In the genomic region with DNA sequence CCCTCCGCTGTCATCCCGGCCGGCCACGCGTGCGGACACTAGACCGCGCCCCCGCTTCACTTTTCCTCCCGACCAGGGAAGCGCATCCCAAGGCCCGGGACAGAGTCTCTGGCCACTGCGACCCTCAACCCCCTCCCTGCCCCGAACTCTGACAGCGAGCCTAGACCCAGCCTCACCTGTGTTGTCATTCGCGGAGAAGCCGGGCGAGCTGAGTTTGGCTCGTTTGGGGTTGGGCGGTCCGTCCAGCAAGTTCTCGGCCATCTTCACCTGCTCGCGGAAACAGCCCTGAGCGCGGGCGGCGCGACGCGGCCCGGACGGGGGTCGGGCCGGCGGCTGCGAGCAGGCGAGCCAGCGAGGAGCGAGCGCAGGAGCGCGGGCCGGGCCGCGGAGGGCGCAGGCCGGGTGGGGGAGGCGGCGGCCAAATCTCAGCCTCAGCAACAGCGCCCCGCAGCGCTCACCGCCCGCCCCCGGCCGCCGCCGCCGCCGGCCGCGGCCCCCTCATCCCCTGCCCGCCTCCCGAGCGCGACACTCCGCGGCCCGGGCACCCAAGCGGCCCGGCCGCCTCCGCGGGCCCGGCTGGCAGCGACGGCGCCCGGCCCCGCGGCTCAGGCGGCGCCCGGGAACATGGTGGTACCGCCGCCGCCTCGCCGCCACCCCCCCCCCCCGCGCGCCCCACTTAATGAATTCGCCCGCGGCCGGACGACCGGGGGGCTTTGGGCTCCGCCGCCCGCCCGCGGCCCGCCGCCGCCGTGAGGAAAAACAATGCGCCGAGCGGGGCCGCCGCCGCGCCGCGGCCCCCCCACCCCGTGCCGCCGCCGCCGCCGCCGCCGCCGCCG, we compare ENCODE assay signal across 8 mouse cellular contexts. TPM values are rescaled to one million over a fixed set of nuclear protein-coding genes. Genes with fewer than 3 reads are reported as not detected.
A peak's percentile ranks its signal among the peaks of the same experiment; 100 is the strongest.
DNase-seq lines count a peak whose midpoint lies in the region; ATAC-seq lines count a peak whose summit lies in the region.

No protein-coding gene starts in this region.

- H3K36me3 ChIP-seq in embryonic facial prominence, embryonic 13.5 days = peaks cover 9% of the 10 kb centered on the region
- peaks cover 10% of the 10 kb centered on the region for H3K36me3 ChIP-seq in liver, embryonic 12.5 days

- H3K27ac ChIP-seq in embryonic facial prominence, embryonic 13.5 days = peak overlapping the region; percentile 98
- peak overlapping the region; percentile 89 for H3K27ac ChIP-seq in liver, embryonic 12.5 days

- under 1% methylated on average over 51 of the region's 128 CpGs for WGBS in embryonic facial prominence, embryonic 13.5 days
- WGBS in liver, embryonic 12.5 days (ENCODE audit: insufficient replicate concordance) = under 1% methylated on average over 48 of the region's 128 CpGs

- ATAC-seq in embryonic facial prominence, embryonic 13.5 days (ENCODE audit: insufficient number of reproducible peaks, insufficient read depth, low FRiP score, low TSS enrichment, low read depth) = peak; percentile 57; the same call in 1 of the 2 replicates
- peak; percentile 63 for ATAC-seq in liver, embryonic 12.5 days

- peak; percentile 71 for DNase-seq in 3134 (ENCODE audit: extremely low read depth, insufficient read length, low spot score)
- DNase-seq in adrenal gland, postnatal 14 days = peak; percentile 87
- DNase-seq in heart, adult 8-10 months (ENCODE audit: low spot score) = peak; percentile 15
- DNase-seq in kidney, adult 9 months = peak; percentile 62
- peak; percentile 75 for DNase-seq in naive thymus-derived CD4-positive, alpha-beta T cell, adult 2 months (ENCODE audit: low read depth)
- DNase-seq in spleen, postnatal 4 days (ENCODE audit: low spot score in 2 of 2) = peak; percentile 68 to 87

- peaks cover 13% of the 10 kb centered on the region for H3K27me3 ChIP-seq in embryonic facial prominence, embryonic 13.5 days
- peaks cover 26% of the 10 kb centered on the region for H3K27me3 ChIP-seq in liver, embryonic 12.5 days (replicated peaks)

- H3K4me2 ChIP-seq in embryonic facial prominence, embryonic 13.5 days = peak overlapping the region; percentile 68
- peak overlapping the region; percentile 98 for H3K4me2 ChIP-seq in liver, embryonic 12.5 days

- H3K9ac ChIP-seq in embryonic facial prominence, embryonic 13.5 days = peak overlapping the region; percentile 96
- H3K9ac ChIP-seq in liver, embryonic 12.5 days = peak overlapping the region; percentile 89

- H3K4me1 ChIP-seq in embryonic facial prominence, embryonic 13.5 days = peaks cover 19% of the 10 kb centered on the region
- peaks cover 36% of the 10 kb centered on the region for H3K4me1 ChIP-seq in liver, embryonic 12.5 days

- H3K4me3 ChIP-seq in embryonic facial prominence, embryonic 13.5 days = peak overlapping the region; percentile 96
- peak overlapping the region; percentile 95 for H3K4me3 ChIP-seq in liver, embryonic 12.5 days

- no peaks in the 10 kb centered on the region for H3K9me3 ChIP-seq in embryonic facial prominence, embryonic 13.5 days
- H3K9me3 ChIP-seq in liver, embryonic 12.5 days (replicated peaks) = no peaks in the 10 kb centered on the region

RNA-seq across cellular contexts. Expression of a gene that starts 0.6 kb away (rescaled TPM):
- 65.5 and 68.0 TPM in 2 replicates for total RNA-seq in adrenal gland, postnatal 14 days (2021)
- polyA plus RNA-seq in embryonic facial prominence, embryonic 13.5 days (2015; fragmentation: Nextera tagmentation; extraction: Ambion mirVana) = 51.3 and 59.4 TPM in 2 replicates
- total RNA-seq in heart, adult 8-10 months (2022) = 10 to 100 TPM; 32.0 to 38.8 (median 35.0) TPM
- 11.6 and 12.1 TPM in 2 replicates for polyA plus RNA-seq in liver, embryonic 12.5 days (2016; fragmentation: Nextera tagmentation; extraction: Ambion mirVana)

Comparison
In these comparisons a context has a peak if more than half of its experiments do, and no peak if none do; other contexts are left out.
1. Peak in every context shown above with its lines: DNase-seq, ATAC-seq, H3K4me3 ChIP-seq and H3K27ac ChIP-seq.
2. DNase-seq: peak in every context shown above with its lines; median percentile 87 in adrenal gland, postnatal 14 days; 78 in spleen, postnatal 4 days; 75 in naive thymus-derived CD4-positive, alpha-beta T cell, adult 2 months; 71 in 3134; 62 in kidney, adult 9 months; 15 in heart, adult 8-10 months.